8 mouse cellular contexts compared by ENCODE assay signal in the genomic region with DNA sequence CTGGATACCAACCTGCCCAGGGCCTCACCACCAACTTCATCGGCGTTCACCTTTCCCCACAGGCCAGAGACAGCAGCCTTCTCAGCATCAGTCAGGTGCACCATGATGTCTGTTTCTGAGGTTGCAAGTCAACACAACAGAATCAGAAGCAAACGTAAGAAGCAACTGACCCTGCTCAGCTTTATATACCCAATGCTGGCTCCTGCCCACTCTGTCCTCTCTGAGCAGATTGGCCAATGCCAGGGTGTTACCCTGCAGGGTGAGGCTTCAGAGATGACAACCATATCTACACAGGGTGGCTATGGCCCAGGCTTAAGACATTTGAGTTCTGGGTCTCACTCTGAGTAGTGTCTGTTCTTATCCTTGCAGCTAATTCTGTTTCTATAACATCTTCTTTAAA. TPM values are rescaled to one million over a fixed set of nuclear protein-coding genes. Genes with fewer than 3 reads are reported as not detected.
DNase-seq lines count a peak whose midpoint lies in the region; ATAC-seq and TF ChIP-seq lines count a peak whose summit lies in the region.

A gene (minus strand): TSS at position 231 of the 400 bp plus-strand sequence.

- no peaks in the 10 kb centered on the region for H3K4me1 ChIP-seq in cerebellum, adult 2 months (ENCODE audit: control insufficient read depth, insufficient read depth, low read length)
- no peaks in the 10 kb centered on the region for H3K4me1 ChIP-seq in intestine, embryonic 16.5 days (ENCODE audit: control insufficient read depth, insufficient read depth, low read length)
- H3K4me1 ChIP-seq in midbrain, embryonic 11.5 days (ENCODE audit: control insufficient read depth, insufficient read depth, low read length) = no peaks in the 10 kb centered on the region

- ATAC-seq in intestine, embryonic 16.5 days = peak; percentile 86
- ATAC-seq in midbrain, embryonic 11.5 days (ENCODE audit: low FRiP score) = no peak

- H3K27ac ChIP-seq in cerebellum, adult 2 months (ENCODE audit: insufficient read depth, low read length) = no peak within 1 kb of the TSS
- H3K27ac ChIP-seq in intestine, embryonic 16.5 days (ENCODE audit: low read length) = no peak within 1 kb of the TSS
- no peak within 1 kb of the TSS for H3K27ac ChIP-seq in midbrain, embryonic 11.5 days (ENCODE audit: low read depth, low read length)

- WGBS in cerebellum, adult 2 months = 78% methylated on average over 3 of the region's 3 CpGs
- 94% methylated on average over 3 of the region's 3 CpGs for WGBS in intestine, embryonic 16.5 days
- 92% methylated on average over 3 of the region's 3 CpGs for WGBS in midbrain, embryonic 11.5 days

- no peak for DNase-seq in cerebellum, adult 2 months
- no peak for DNase-seq in cerebellum, adult 9-10 months
- DNase-seq in adrenal gland, postnatal 36 days = no peak
- DNase-seq in gastrocnemius, postnatal 14 days = no peak
- DNase-seq in midbrain, embryonic 11.5 days (ENCODE audit: low spot score, missing footprints) = no peak
- no peak for DNase-seq in retina, postnatal 1 day
- DNase-seq in cerebellum, postnatal 36 days = no peak

- TF ChIP-seq POLR2A in cerebellum, adult 2 months (IDR thresholded peaks at IDR 0.05; ENCODE audit: borderline replicate concordance, insufficient read depth, low read length) = no peak

- TF ChIP-seq CTCF in cerebellum, adult 2 months (IDR thresholded peaks at IDR 0.05; ENCODE audit: borderline replicate concordance, insufficient read depth, low read depth, low read length) = no peak

- no peak within 1 kb of the TSS for H3K9ac ChIP-seq in intestine, embryonic 16.5 days (ENCODE audit: low read depth, low read length)
- H3K9ac ChIP-seq in midbrain, embryonic 11.5 days (ENCODE audit: low read length) = no peak within 1 kb of the TSS

- no peaks in the 10 kb centered on the region for H3K27me3 ChIP-seq in cerebellum, adult 2 months (ENCODE audit: control insufficient read depth, insufficient read depth, low read length)
- no peaks in the 10 kb centered on the region for H3K27me3 ChIP-seq in intestine, embryonic 16.5 days (replicated peaks; ENCODE audit: control insufficient read depth, insufficient read depth, low read length)
- H3K27me3 ChIP-seq in midbrain, embryonic 11.5 days (ENCODE audit: control insufficient read depth, insufficient read depth, low read length) = no peaks in the 10 kb centered on the region

- no peak within 1 kb of the TSS for H3K4me3 ChIP-seq in cerebellum, adult 2 months (replicated peaks; ENCODE audit: insufficient read depth, low read depth, low read length)
- H3K4me3 ChIP-seq in intestine, embryonic 16.5 days (ENCODE audit: low read length) = no peak within 1 kb of the TSS
- H3K4me3 ChIP-seq in midbrain, embryonic 11.5 days (ENCODE audit: low read depth, low read length) = no peak within 1 kb of the TSS

- no peaks in the 10 kb centered on the region for H3K9me3 ChIP-seq in intestine, embryonic 16.5 days (ENCODE audit: control insufficient read depth, low read length)
- H3K9me3 ChIP-seq in midbrain, embryonic 11.5 days (ENCODE audit: control insufficient read depth, low read length) = no peaks in the 10 kb centered on the region

- no peak within 1 kb of the TSS for H3K4me2 ChIP-seq in intestine, embryonic 16.5 days (ENCODE audit: low read depth, low read length)
- no peak within 1 kb of the TSS for H3K4me2 ChIP-seq in midbrain, embryonic 11.5 days

- intact Hi-C loops in gastrocnemius, postnatal 14 days (cut with DNase I; ENCODE audit: low total_unique reads) = no loop called here

- H3K36me3 ChIP-seq in intestine, embryonic 16.5 days (ENCODE audit: control insufficient read depth, insufficient read depth, low read length) = no peaks in the 10 kb centered on the region
- no peaks in the 10 kb centered on the region for H3K36me3 ChIP-seq in midbrain, embryonic 11.5 days (ENCODE audit: control insufficient read depth, insufficient read depth, low read length)

RNA-seq across cellular contexts. Expression of the gene that starts here (rescaled TPM):
- polyA plus RNA-seq in cerebellum, adult 2 months (2012; rRNA removed) = 64.2 and 175 TPM in 2 replicates
- 100 to 1,000 TPM; 243 to 471 TPM for total RNA-seq in adrenal gland, postnatal 36 days (2021)
- total RNA-seq in gastrocnemius, postnatal 14 days (2021) = 100 to 1,000 TPM; 114 to 127 TPM
- polyA plus RNA-seq in intestine, embryonic 16.5 days (2015; fragmentation: Nextera tagmentation; extraction: Ambion mirVana) = 1,955 and 2,476 TPM in 2 replicates
- 767 and 794 TPM in 2 replicates for polyA plus RNA-seq in midbrain, embryonic 11.5 days (2014; fragmentation: Nextera tagmentation; extraction: Ambion mirVana)
